Mouse (Mus musculus) brain, embryonic 14.5 days (tissue): ENCODE measurements around the gene Adgrb2. TPM values are rescaled to one million over a fixed set of nuclear protein-coding genes. Genes with fewer than 3 reads are reported as not detected.

Experiments
- DNase-seq: peaks from one replicate; pipeline ENCODE4 v3.0.0-alpha.2; 2011; ENCODE audit warnings: low read depth
- CTCF ChIP-seq: fragments of 200-500 bp; IDR thresholded peaks from 2 replicates; pipeline ENCODE4 v1.5.1; 2012; ENCODE audit warnings: inconsistent platforms, mild to moderate bottlenecking, moderate library complexity, borderline replicate concordance; ENCODE audit not compliant: insufficient read depth, insufficient read length; ENCODE audit errors: extremely low read depth
- POLR2A ChIP-seq: fragments of 200-500 bp; IDR thresholded peaks from 2 replicates; pipeline ENCODE4 v1.6.1; 2012; ENCODE audit warnings: mild to moderate bottlenecking, inconsistent platforms, borderline replicate concordance; ENCODE audit not compliant: poor library complexity, insufficient read depth, insufficient read length, severe bottlenecking; ENCODE audit errors: extremely low read depth
- polyA plus RNA-seq: library from polyadenylated mRNA; depleted of rRNA; stranded (reverse); fragments of >200 nt; gene quantifications from 2 replicates; pipeline ENCODE4 v1.2.3, GENCODE M21; 2012; rRNA removed

Gene Adgrb2
- polyA plus RNA-seq: 126 and 152 TPM in 2 replicates

DNA sequence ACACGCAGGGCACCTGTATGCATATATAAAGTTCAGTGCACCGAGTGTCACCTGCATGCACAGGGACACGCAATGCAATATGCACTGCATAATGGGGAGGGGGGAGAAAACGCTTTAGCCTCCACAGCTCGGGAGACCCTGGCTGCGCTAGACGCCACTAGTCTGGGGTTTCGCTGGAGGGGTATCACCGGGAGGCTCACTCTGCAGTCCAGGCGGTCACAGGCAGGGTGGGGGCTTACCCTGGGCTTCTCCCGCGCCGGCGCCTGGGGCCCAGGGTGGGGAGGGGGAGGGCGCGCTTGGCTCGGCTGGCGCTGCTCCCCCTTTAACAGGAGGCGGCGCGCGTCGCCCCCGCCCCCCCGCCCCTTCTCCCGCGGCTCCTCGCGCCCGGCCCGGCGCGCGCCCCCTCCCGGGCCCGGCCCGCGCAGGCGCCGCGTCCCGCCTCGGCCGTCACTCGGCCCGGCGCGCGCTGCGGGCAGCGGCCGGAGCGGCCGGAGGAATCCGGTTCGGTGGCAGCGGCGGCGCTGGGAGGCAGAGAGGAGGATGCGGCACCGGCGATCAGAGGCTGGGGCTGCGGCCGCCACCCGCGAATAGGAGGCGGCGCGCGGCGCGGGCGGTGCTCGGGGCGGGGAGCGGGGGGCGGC, at the start of gene Adgrb2:
TSS of gene Adgrb2 (plus strand) at position 450 of the 641 bp plus-strand sequence.
- TF ChIP-seq CTCF: no peak
- peak; percentile 72 for TF ChIP-seq POLR2A
- DNase-seq: peak; percentile 82

DNA sequence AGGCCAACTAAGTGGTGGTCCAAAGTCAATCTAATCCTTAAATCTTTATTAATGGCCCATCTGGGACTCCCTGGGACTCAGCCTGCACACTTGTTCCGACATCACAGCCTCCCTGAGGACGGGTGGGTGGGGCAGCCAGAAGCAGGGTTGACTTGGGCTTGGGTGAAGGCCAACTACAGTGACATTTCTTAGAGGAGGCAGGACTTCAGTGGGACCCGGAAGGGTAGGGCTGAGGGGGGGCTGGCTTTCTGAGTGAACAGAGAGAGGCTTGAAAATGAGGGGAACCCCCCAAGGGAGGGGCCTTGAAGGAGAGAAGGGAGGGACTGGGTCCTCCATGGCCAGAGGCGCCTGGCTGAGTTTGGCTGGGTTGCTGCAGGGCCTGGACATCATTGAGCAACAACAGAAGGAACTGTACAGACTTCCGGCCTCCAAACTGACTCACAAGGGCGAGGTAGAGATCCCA, 33.3 kb upstream of the Adgrb2 start:
- no peak for DNase-seq
- TF ChIP-seq POLR2A (no peak), CTCF (no peak)

DNA sequence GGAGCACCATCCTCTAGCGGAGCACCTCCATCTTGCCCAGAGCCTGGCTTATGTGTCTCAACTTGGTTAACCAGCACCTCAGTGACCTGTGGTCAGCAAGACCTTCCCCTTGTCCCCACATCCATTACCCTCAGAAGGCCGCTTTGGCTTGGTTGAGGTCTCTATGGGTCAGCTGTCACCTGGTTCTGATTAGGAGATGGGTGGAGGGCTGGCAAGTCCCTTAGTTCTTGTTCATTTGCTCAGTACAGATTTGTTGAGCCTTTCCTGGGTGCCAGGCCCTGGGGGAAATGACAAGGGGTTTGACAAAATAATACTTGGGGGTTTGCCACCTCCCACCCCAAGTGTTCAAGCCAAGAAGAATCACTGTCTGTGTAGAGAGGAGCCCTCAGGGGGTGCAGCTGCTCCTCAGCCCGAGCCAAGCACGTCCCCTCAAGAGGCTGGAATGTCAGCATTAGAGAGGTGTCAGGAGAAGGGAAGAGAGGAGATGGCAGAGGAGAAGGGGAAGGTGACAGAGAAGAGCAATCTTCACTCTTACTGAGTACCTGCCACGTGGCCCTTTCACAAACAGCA, 32.3 kb upstream of the Adgrb2 start:
- TF ChIP-seq CTCF (no peak), POLR2A (no peak)
- DNase-seq: peak; percentile 51

GRCm38 (mm10) chr4:129954527-129954926, 30.1 kb upstream of the Adgrb2 start:
- no peak for DNase-seq
- TF ChIP-seq POLR2A (no peak), CTCF (no peak)

DNA sequence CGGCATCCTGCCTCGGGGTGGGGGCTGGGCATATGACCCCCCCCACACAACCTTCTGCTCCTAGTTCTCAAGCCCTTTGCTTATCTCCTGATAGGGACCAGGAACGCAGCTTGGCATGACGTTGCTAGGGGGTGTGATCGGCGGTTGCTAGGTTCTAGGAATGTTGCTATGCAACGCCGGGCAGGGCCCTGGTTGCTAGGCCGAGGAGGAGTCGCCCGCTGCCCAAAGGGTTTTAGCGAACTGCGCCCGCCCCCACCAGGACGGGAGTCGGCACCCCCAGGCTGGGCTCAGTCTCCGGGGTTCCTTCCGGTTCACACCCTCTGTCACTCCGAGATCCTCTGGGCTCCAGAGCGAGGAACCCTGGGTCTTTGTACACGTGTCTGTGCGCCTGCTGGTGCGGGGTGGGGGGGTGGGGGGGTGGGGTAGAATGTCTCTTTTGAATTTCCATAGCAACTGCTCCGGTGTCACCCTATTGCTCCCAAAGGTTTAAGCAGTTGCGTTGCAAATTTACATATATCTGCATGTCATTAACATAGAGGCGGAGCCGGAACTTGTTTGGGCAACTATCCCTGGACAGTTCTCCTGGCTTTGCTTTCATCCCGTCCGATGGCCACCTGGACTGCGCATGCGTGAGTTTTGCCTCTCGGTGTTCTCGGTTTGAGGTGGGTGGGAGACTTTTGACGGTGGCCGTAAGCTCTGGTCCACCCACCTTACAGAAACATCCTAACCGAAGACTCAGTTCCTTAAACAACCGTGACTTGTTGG, 24.3 kb upstream of the Adgrb2 start:
- TF ChIP-seq POLR2A (no peak), CTCF (no peak)
- peak; percentile 94 for DNase-seq

DNA sequence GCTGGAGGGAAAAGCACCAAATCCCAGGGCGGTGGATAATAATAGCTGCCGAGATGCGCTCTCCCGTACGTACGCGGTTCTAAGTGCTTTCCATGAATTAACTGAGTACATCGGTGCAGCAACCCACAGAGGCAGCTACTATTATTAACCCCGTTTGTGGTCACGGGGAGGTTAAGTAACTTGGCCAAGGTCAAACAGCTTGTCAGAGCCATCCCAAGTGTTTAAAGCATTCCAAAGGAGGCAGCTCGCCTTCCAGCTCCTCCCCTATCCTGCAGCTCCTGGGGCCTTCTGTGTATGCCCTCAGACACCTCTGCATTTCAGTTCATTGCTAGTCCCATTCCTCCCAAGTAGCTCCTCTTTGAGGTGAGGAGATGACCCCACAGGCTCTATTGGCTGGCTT, 19.4 kb upstream of the Adgrb2 start:
- TF ChIP-seq POLR2A (no peak), CTCF (no peak)

DNA sequence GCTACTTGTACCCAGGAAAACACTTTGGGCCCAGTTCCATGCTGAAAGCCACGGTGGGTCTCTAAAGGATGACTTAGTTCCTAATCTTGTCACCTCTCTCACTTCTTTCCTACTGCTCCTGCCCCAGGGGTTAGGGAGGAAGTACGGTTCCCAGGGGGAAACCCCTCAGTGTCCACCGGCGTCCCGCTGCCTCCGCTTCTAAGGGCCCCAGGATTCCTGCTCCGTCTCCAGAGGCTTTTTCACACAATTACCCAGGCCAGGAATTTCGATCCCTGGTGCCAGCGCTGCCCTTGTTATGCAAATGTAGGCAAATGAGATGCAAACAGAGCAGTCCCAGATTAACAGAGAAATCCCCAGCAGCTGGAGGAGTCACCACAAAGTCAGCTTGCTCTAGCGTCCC, 18.5 kb upstream of the Adgrb2 start:
- no peak for TF ChIP-seq CTCF
- TF ChIP-seq POLR2A: no peak
- peak; percentile 93 for DNase-seq

More for the DNA sequence above, 19.4 kb upstream of the Adgrb2 start:
- no peak for DNase-seq

GRCm38 (mm10) chr4:129967024-129968014, 17.4 kb upstream of the Adgrb2 start:
- peak; percentile 95 for DNase-seq
- TF ChIP-seq POLR2A (no peak), CTCF (no peak)

- no peak for TF ChIP-seq POLR2A
- no peak for TF ChIP-seq CTCF
- DNase-seq: peak; percentile 59
Observed at GRCm38 (mm10) chr4:129970168-129970567, 14.5 kb upstream of the Adgrb2 start.

- no peak for DNase-seq
- no peak for TF ChIP-seq POLR2A
- TF ChIP-seq CTCF: no peak
Observed at GRCm38 (mm10) chr4:129970861-129971260, 13.8 kb upstream of the Adgrb2 start.
